Mouse (Mus musculus) gastrocnemius, postnatal 4 days (tissue): ENCODE measurements around the gene Tbc1d10c. TPM values are rescaled to one million over a fixed set of nuclear protein-coding genes. Genes with fewer than 3 reads are reported as not detected.

Experiments used
- DNase-seq, 2 experiments: peaks; one replicate each; pipeline ENCODE4 v3.0.0; 2021 to 2022; ENCODE audit warnings: low spot score in 2 of 2, mixed read lengths in 2 of 2
- total RNA-seq, 2 experiments: library from RNA; stranded (reverse); gene quantifications; 2 replicates each; pipeline ENCODE4 v1.2.3; 2021

Gene Tbc1d10c
- total RNA-seq, 2 experiments from 2014 or later, result 5.1 to 5.2 TPM

DNA sequence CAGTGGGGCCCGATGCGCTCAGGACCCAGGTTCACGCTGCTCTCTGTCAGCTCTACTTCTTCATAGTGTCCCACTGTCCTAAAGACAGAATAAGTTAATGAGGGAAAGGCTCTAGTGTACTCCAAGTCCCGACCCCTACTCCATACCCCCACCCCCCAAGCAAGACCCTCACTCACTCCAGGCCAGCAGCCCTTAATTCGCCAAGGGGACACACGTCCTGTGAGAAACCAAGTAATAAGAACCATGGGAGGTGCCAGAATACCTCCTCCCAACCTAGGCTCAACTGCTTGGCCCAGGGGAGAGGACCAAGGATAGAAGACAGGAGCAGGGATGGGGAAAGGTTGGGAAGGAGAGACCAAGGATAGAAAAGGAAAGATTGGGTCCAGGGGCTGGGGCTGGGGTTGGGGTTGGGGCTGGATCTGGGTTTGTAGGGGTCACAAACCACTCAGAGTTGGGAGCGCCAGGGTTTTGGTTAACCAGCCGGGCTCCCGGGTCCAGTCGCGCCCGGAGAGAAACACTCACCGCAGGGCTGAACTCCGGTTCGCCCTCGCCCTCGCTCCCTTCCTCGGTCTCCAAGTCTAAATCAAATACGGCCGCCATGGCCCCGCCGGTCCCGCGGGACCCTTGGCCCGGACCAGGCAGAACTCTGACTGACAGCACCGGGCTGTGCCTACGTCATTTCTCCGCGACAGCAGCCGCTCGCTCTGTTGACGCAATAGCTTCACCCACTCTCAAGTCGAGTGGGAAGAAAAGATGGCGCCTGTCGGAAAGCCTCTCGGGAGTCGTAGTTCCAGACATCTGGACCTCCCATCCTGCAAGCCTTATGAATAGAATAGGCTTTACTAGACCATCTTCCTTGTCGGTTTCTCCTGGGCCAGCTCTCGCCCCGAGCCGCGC is 28.2 kb downstream of the Tbc1d10c start, which contains the start of gene Rps6kb2:
Gene Rps6kb2 (minus strand): TSS at position 709 of the 897 bp plus-strand sequence.
- peak; percentile 94 to 97 for DNase-seq

DNA sequence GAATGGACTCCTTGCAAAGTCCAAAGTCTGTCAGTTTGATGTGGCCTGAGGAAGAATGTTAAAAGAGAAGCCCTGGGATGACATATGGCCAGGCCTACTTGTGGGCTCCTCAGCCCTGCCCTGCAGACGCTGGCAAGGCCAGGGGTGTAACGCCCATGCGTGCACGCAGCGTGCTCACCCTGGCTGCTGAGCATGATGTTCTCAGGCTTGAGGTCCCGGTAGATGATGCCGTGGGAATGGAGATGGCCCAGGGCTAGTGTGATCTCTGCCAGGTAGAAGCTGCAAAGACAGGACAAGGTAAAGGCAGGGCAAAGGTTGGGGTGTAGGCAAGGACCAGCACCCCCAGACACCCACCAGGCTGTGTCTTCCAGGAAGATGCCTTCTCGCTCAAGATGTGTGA is 32.0 kb downstream of the Tbc1d10c start:
- DNase-seq, result no peak

DNA sequence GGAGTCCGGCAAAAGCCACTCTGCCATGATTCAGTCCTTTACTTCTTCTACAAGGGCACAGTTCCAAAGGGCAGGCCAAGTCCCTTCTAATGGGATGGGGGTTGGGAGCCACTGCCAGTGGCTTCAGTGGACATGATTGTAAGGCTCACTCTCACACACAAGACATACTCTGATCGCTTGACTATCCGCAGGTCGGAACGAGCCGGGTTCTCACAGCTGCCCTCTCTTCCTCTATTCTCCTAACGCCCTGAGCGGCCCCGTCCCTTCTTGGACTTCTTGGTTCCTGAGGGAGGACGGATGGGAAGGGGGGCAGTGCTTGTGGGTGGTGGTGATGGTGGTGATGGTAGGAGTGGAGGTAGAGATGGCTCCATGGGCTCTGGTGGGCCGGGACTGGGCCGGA is 34.3 kb downstream of the Tbc1d10c start:
- DNase-seq, result no peak

DNA sequence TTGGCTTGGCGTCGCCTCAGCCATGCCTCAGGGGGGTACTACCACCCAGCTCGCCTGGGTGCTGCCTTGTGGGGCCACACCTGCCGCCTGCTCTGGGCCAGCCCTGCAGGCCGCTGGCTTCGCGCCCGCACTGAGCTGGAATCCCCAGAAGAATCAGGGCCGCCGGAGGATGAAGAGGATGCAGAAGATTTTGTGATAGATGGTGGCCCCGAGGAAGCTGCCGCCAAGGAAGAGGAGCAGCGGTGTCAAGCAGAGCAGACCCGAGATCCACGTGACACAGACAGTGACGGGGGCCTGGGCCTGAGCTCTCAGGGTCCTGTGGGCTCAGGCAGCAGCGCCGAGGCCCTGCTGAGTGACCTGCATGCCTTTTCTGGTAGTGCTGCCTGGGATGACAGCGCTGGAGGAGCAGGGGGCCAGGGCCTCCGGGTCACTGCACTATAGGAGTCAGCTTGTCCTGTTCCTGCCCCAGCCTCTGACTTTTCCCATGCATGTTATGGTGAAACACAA is 35.0 kb downstream of the Tbc1d10c start:
- DNase-seq, result no peak

DNA sequence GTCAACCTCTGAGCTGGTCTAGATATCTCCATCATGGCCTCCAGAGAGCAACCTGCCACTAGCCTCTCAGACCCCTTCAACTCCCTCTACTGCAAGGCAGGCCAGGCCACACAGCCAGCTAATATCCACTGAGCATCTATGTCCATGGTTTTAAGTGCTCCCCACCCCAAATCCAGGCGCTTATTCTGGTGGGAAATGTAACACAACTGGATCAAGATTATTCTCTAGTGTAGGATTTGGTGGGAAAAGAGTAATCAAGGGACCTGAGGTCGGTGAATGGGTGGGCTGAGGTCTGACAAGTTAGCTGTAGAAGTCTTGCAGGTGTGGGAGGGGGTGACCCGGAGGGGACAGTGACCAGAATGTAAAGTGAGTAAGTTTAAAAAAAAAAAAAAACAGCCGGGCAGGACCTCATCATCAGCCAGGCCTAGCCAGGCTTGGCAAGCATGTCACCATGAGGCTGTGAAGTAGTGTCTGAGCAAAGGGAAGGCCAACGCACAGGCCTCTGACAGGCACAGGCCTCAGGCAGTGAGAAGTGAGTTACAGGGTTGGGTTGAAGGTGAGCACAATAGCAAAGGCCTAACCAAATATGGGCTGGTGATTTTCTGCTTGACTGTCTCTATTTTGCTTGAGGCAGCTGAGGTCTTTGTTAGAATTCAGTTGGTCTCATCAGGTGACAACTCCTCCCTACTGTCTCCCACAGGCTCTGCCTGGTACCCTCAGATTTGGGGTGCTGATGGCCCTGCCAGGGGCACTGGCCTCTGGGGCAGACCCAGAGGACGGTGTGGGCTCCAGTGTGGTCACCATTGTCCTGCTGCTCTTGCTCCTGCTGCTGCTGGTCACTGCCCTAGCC is 35.6 kb downstream of the Tbc1d10c start:
- DNase-seq, result no peak

DNA sequence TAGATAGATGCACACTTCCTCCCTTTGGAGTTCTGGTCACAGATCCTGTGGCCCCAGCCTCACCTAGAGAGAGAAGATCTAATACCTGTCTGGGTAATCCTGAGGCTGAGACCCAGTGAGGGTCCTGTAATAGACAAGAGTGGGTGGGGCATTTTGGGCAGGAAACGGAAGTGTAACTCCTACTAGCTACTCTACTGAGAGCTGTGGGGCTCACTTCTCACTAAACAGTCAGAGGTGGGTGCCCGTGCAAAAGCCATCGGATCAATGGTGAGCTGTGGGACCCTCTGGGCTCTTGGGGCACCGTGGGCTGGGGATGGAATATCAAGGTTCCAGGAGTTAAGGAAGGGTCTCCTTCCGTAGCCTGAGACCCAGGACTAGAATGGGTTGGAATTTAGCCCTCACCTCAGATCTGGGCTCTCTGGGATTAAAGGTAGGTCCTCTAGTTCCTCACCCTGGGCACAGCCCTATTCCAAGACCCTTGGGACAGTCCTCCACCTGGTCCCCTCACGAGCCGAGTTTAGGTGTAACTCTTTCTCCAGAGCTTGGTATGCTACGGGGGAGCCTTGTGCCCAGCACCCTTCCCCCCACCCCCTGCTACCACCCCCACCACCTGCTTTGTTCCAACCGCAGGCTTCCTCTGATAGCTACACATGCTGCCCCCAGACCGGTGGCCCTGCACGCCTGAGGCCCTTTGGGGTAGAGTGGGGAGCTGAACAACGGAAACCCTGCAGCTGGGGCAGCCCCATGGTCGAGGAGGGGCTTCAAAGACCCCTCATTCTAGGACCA is 36.5 kb downstream of the Tbc1d10c start:
- DNase-seq, result no peak

DNA sequence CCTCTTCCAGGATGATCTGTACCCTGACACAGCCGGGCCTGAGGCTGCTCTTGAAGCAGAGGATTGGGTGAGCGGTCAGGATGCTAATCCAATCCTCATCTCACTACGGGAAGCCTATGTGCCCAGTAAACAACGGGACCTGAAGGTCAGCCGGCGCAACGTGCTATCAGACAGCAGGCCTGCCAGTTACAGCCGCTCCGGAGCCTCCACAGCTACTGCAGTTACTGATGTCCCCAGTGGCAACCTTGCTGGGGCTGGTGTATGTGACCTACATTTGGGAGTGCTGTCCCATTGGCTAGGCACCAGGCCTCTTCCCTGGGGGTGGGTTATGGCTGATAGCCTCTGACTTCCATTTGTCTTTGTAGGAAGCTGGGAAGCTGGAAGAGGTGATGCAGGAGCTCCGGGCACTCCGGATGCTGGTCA is 37.8 kb downstream of the Tbc1d10c start, which contains the start of gene Ptprcap:
Gene Ptprcap (plus strand): TSS at position 373 of the 423 bp plus-strand sequence.
- no peak for DNase-seq

DNA sequence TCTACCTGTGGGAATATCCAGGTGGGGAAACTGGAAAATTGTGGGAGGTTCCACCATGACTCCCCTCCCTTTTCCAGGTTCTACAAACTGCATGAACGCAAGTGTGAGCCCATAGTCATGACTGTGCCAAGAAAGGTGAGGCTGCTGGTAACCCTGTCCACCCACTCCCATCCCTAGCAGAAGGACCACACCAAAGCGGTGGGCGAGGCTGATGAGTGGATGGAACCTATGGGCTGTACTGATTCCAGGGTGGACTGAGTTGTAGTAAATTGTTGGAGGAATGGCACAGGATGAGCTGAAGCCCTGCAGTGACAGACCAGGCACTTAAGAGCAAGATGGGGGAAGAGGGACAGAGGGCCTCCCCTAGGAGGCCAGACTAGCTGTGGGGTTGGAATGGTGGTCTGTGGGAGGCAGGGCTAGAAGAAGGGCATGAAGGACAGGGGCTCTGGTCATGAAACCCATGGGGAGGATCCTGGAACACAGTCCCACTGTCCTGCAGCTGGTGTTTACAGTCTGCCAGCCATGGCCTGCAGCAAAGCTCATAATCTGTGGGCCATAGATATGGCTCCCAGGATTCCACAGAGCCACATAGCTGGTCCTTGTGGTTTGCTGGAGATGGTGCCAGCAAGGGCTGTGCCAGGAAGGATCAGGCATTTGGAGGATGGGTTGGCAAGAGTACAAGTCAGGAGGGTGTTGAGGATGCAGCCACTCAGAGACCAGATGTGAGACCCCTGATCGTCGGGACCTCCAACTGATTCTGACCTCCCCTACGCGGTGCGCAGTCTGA is 38.4 kb downstream of the Tbc1d10c start:
- DNase-seq, result no peak

DNA sequence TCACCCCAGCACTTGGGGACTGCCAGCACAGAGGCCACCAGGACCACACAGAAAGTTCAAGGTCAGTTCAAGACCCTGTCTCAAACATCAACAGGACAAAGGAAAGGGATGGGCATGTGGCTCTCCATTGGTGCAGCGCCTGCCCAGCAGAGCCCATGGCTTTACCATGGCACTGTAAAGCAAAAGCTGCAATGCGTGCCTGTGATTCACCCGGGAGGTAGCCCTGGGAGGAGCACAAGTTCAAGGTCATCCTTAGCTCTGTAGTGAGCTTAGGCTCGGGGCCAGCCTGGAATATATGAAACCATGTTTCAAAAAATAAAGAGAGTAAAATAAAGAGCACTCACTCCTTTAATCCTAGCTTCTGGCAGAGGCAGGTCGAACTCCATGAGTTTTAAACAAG is 39.2 kb downstream of the Tbc1d10c start:
- no peak for DNase-seq

DNA sequence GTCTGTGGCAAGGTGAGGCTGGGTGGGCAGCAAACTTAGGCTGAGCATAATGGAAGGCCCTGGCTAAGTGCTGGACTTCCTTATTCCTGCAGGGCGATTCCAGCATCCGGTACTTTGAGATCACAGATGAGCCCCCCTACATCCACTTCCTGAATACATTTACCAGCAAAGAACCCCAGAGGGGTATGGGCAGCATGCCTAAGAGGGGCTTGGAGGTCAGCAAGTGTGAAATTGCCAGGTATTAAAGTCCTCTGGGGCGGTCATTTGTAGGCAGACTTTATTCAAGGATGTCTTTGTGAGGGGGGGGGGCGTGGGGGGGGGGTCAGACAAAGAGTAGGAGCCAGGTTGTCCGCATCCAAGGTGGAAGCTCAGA is 39.6 kb downstream of the Tbc1d10c start:
- DNase-seq, result no peak

DNA sequence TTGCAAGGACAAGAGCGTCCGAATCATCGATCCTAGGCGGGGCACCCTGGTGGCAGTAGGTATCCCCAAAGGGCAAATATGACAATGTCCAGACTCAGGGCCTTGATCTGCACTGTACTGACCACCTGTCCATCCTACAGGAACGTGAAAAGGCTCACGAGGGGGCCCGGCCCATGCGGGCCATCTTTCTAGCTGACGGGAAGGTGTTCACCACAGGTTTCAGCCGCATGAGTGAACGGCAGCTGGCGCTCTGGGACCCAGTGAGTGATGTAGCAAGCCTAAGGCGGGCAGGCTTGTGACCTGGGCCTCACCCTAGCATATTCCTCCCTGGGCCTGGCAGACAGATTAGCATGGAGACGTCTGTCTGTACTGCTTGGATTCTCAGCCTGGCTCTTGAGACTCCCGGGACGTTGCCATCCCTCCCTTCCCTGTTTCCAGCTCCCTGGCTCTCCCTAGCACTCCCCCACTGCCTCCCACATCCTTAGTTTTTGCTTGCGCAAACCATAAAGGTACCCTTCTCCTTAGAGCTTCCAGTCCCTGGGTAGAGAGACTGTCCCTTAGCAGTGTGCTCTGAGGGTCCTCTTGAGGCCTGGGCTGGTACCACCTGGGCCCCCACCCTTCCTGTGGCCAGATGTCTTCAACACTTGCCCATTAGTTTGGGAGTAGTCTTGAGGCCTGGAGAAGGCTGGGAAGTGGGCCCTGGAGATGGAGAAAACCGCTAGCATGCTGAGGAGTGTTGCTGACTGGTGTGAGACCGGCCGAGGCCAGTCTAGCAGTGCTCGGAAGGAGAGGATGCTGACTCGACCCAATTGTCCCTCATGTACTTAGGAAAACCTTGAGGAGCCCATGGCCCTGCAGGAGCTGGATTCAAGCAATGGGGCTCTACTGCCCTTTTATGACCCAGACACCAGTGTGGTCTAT is 40.3 kb downstream of the Tbc1d10c start:
- DNase-seq, result no peak

DNA sequence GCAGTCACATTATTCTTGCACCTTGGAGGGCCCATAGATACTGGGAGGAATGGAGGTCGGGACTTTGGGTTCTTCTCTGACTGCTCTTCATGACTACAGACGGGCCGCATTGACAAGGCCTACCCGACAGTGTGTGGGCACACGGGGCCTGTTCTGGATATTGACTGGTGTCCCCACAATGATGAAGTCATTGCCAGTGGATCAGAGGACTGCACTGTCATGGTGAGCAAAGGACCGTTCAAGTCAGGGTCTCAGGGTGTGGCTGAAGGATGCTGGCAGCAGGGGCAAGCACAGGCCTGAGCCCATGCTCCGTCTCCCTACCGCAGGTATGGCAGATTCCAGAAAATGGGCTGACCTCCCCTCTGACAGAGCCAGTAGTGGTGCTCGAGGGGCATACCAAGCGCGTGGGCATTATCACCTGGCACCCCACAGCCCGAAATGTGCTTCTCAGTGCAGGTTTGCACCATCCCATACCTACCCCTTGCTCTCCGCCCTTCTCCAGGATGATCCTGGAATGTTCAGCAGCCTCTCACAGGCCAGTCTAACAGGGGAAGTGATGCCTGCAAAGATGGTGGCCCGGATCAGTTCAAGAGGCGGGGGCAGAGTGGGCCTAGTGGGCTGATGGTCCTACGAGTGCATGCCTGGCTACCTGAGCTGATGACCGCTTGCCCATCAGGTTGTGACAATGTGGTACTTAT is 41.2 kb downstream of the Tbc1d10c start:
- DNase-seq, result no peak

DNA sequence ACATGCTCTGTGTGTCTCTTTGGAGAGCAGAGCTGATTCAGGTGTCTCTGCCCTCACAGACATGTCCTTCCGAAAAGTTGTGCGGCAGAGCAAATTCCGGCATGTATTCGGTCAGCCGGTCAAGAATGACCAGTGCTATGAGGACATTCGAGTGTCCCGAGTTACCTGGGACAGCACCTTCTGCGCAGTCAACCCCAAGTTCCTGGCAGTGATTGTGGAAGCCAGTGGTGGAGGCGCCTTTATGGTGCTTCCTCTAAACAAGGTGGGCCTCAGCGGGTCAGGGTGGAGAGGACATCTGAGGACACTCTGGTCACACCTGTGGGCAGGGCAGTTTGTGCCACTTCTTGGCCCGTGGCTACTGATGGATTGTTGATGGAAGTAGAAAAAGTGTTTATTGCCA is 41.8 kb downstream of the Tbc1d10c start:
- DNase-seq, result no peak

DNA sequence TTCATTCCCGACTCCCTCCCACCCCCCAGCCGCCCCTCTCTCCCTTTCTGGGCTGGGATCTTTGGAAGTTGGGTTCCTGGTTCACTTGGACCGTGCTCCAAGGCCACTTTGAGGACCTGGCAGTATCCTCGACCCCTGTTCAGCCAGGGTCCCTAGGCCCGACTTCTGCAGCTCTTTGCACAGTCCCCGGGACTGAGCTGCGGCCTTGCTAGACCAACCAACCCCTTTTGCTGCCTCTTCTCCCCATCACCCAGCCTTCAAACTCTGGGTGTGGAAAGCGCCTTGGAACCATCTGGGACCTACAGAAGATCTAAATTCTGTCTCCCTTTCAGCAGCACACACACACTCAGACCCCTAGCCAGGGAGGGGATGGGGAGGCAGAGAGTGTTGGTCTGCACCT is 42.3 kb downstream of the Tbc1d10c start:
- no peak for DNase-seq

DNA sequence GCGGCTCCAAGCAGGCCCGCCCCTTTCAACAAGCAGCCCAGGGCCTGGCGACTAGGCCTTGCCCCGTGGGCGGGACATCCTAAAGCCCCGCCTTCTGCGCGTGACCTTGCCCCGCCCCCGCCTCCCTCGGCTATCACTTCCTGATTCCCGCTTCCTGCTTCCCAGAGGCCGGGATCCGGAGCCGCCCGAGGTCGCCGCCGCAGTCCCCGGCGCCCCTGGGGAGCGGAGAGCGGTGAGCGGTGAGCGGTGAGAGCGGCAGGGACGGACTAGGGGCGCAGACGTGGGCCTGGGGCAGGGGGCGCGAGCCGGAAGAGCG is 42.6 kb downstream of the Tbc1d10c start, which contains the start of gene Coro1b:
Gene Coro1b (plus strand): TSS at position 129 of the 316 bp plus-strand sequence.
- peak; percentile 97 to 99 for DNase-seq

DNA sequence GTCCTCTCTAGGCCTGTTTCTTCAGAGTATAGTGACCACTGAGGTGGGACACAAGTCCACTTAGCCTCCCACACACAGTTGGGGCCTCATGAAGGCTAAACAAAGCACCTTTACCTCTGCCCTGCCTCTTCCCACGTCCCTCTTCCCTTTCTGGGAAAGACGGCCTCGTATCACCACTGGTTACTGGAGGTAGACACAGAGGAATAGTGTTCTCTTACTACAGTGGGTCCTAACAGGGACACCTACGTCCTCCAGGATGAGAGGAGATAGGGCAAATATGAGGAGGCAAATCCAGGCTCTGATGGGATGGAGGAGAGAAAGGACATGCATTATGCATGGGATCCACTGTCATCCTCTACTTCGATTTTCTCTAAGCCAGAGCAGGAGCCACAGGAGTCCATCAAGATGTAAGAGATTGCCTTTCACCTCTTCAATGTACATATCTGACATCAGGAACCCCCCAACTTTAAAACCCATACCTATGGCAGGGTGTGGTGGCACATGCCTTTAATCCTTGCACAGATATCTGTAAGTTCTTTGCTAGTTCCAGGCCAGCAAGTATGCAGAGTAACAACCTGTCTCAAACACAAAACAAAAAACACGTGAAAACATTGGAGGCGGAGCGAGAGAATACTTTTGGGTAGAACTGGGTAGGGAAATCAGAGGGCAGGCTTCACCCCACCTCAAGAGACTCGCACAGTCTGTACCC is 43.1 kb downstream of the Tbc1d10c start:
- no peak for DNase-seq

DNA sequence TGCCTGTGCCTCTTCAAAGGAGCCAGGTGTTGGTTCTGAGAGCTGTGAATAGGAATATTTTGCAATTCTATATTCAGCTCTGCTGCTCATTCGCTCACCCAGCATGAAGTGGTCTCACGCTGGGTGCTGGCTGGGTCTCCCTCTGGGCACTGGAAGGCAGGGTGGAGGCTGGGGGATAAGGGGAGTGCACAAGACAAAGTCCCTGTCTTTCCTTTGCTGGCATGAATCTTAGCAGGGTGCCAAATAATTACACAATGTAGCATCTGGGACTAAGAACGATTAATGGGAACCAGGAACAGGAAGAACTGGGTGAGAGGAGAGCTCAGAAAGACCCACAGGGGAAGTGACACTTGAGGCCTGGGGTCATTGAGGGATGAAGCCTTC is 44.1 kb downstream of the Tbc1d10c start:
- no peak for DNase-seq
